Mouse (Mus musculus): ENCODE results near the gene Slc27a5.

DNA sequence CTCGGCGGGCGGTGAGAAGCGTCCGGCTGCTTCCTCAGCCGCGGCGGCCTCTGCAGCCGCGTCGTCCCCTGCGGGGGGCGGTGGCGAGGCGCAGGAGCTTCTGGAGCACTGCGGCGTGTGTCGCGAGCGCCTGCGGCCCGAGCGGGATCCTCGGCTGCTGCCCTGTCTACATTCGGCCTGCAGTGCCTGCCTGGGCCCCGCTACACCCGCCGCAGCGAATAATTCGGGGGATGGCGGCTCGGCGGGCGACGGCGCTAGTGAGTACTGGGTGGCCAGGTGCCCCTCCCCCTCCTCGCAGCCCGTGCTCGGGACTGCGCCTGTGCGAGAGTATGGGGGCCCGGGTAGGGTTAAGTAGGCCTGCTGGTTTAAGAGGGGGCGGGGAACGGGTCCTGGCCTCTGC, 26.8 kb upstream of the Slc27a5 start:
- TF ChIP-seq POLR2A (IDR thresholded peaks at IDR 0.05; ENCODE audit: low read depth, low read length) = no peak
- TF ChIP-seq CTCF (IDR thresholded peaks at IDR 0.05; ENCODE audit: extremely low read depth, insufficient read length, insufficient replicate concordance, low read depth, low read length) = 0 out of 2 replicates have a peak, but pooled peaks have one; percentile 15
